Mouse (Mus musculus) megakaryocyte-erythroid progenitor cell, adult 5 weeks (primary cell): ENCODE results near the gene Ropn1l. TPM values are rescaled to one million over a fixed set of nuclear protein-coding genes. Genes with fewer than 3 reads are reported as not detected.

Experiments
- polyA plus RNA-seq: library from polyadenylated mRNA; stranded (reverse); fragments of >175 nt; gene quantifications from 2 replicates; pipeline ENCODE4 v1.2.3, GENCODE M21; 2012

Ropn1l gene
- 4.1 and 6.2 TPM in 2 replicates for polyA plus RNA-seq

DNA sequence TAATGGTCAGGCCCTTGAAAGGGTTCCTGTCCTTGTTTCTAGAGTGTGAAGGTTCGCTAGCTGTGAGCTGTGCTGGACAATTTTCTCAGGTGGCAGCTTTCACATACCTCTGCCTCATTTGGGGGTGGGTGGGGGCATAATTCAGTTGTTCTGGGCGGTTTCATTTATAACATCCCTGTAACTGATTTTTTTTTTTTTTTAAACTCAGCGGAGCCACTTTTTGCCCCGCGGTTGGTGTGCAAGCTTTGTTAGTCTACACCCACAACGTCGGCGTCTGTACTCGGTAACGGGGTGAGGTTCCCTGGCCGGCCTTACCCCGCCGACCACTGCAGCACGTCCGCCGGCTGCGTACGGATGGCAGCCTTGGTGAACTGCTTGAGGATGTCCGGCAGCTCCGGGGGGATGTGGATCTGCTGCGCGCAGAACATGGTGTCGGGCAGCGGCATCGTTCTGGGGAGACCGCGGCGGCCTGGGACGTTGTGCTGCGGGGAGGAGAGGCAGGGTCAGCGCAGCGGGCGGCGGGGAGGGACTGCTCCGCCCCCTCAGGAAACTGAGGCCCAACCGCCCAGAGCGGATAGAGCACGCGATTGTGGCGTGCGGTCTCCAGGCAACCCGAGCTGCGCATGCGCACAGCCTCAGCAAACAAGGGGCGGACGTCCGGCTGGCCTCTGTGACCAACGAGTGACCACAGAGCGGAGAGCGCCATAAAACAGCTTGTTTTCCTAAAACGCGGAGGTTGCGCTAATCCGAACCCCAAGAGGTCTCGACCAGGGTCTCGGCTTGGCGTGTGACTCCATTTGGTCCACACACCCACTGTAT is at the start of gene Ropn1l:
TSS of gene Ropn1l (minus strand) at position 640 of the 819 bp plus-strand sequence.

Other genes starting within 250 kb of the Ropn1l start
- 123 and 143 TPM in 2 replicates for gene Dap, start 229.4 kb downstream of the Ropn1l start, polyA plus RNA-seq
- 7.1 and 11.2 TPM in 2 replicates for gene Ankrd33b, start 86.0 kb downstream of the Ropn1l start, polyA plus RNA-seq
- 35.7 and 44.4 TPM in 2 replicates for gene March6, start 77.3 kb upstream of the Ropn1l start, polyA plus RNA-seq
- gene Cmbl, start 111.7 kb upstream of the Ropn1l start, polyA plus RNA-seq, result not detected in 2 replicates
- gene Cct5, start 148.1 kb upstream of the Ropn1l start, polyA plus RNA-seq, result 39.8 and 41.7 TPM in 2 replicates
- 4.6 and 5.1 TPM in 2 replicates for gene Fam173b, start 148.1 kb upstream of the Ropn1l start, polyA plus RNA-seq